Mouse (Mus musculus) c-Kit-positive CD71-positive TER-119-positive erythroid progenitor cells, embryonic 14.5 days (primary cell): ENCODE results near the gene Cd28.

Experiments used
- DNase-seq: peaks from one replicate; pipeline ENCODE4 v3.0.0-alpha.2; 2013; ENCODE audit warnings: low spot score

Cd28 gene

GRCm38 (mm10) chr1:60716567-60716966 is at the start of gene Cd28:
Gene Cd28 (plus strand): TSS chr1:60716800.
- no peak for DNase-seq

GRCm38 (mm10) chr1:60667873-60668616 is 48.6 kb upstream of the Cd28 start:
- no peak for DNase-seq

- DNase-seq = no peak
These were observed 47.6 kb upstream of the Cd28 start for GRCm38 (mm10) chr1:60669048-60669447.

- no peak for DNase-seq
These were observed 46.9 kb upstream of the Cd28 start for GRCm38 (mm10) chr1:60669664-60670063.

- no peak for DNase-seq
These were observed 46.4 kb upstream of the Cd28 start for GRCm38 (mm10) chr1:60670172-60670571.

GRCm38 (mm10) chr1:60683766-60684165 is 32.8 kb upstream of the Cd28 start:
- DNase-seq = no peak

GRCm38 (mm10) chr1:60696115-60696895 is 20.3 kb upstream of the Cd28 start:
- DNase-seq = no peak

- no peak for DNase-seq
These were observed 14.0 kb upstream of the Cd28 start for GRCm38 (mm10) chr1:60702641-60703040.

- DNase-seq = no peak
These were observed 3.4 kb upstream of the Cd28 start for GRCm38 (mm10) chr1:60713238-60713637.

- no peak for DNase-seq
These were observed 876 bp upstream of the Cd28 start for GRCm38 (mm10) chr1:60715651-60716196.

GRCm38 (mm10) chr1:60718580-60718979 is 2.0 kb downstream of the Cd28 start:
- no peak for DNase-seq

GRCm38 (mm10) chr1:60723555-60723954 is 7.0 kb downstream of the Cd28 start:
- DNase-seq = no peak

- DNase-seq = no peak
These were observed 15.3 kb downstream of the Cd28 start for GRCm38 (mm10) chr1:60731940-60732339.

GRCm38 (mm10) chr1:60735072-60735907 is 18.7 kb downstream of the Cd28 start:
- DNase-seq = no peak

GRCm38 (mm10) chr1:60735908-60736280 is 19.3 kb downstream of the Cd28 start:
- DNase-seq = no peak

GRCm38 (mm10) chr1:60744266-60744665 is 27.7 kb downstream of the Cd28 start:
- no peak for DNase-seq

- no peak for DNase-seq
These were observed 29.1 kb downstream of the Cd28 start for GRCm38 (mm10) chr1:60745664-60746063.

- DNase-seq = no peak
These were observed 29.6 kb downstream of the Cd28 start for GRCm38 (mm10) chr1:60746153-60746552.

GRCm38 (mm10) chr1:60746856-60747255 is 30.3 kb downstream of the Cd28 start:
- no peak for DNase-seq

GRCm38 (mm10) chr1:60748286-60748685 is 31.7 kb downstream of the Cd28 start:
- no peak for DNase-seq

- DNase-seq = no peak
These were observed 32.3 kb downstream of the Cd28 start for GRCm38 (mm10) chr1:60748936-60749335.

- DNase-seq = no peak
These were observed 32.8 kb downstream of the Cd28 start for GRCm38 (mm10) chr1:60749346-60749840.
